Mouse (Mus musculus): Measurements from ENCODE around the gene Slc26a1. TPM values are rescaled to one million over a fixed set of nuclear protein-coding genes. Genes with fewer than 3 reads are reported as not detected.

The Slc26a1 gene
- total RNA-seq, 2 experiments from 2014 or later = not detected

GRCm38 (mm10) chr5:108693872-108694288 is 18.5 kb upstream of the Slc26a1 start:
- DNase-seq = peak; percentile 70 to 84
- intact Hi-C loops (cut with DNase I) = loop anchor here (2.0 kb wide), 1 partner anchor 33 kb away; no protein-coding TSS in a partner anchor

- intact Hi-C loops (cut with DNase I) = loop anchor here (2.0 kb wide), 1 partner anchor 35 kb away; no protein-coding TSS in a partner anchor
- peak; percentile 45 to 53 for DNase-seq
These were observed 16.9 kb upstream of the Slc26a1 start, which contains the start of gene Fgfrl1 for GRCm38 (mm10) chr5:108692271-108692670. Gene Fgfrl1, plus strand, starts transcription at chr5:108692382.

GRCm38 (mm10) chr5:108691152-108691551 is 15.8 kb upstream of the Slc26a1 start:
- intact Hi-C loops (cut with DNase I) = no loop called here
- DNase-seq = no peak

- no peak for DNase-seq
- intact Hi-C loops (cut with DNase I) = no loop called here
These were observed 13.7 kb upstream of the Slc26a1 start for GRCm38 (mm10) chr5:108689091-108689490.

GRCm38 (mm10) chr5:108680871-108681270 is 5.5 kb upstream of the Slc26a1 start:
- DNase-seq = no peak
- intact Hi-C loops (cut with DNase I) = no loop called here

- DNase-seq = no peak
- intact Hi-C loops (cut with DNase I) = no loop called here
These were observed 4.5 kb upstream of the Slc26a1 start for GRCm38 (mm10) chr5:108679909-108680308.

GRCm38 (mm10) chr5:108678296-108678854 is 3.0 kb upstream of the Slc26a1 start:
- intact Hi-C loops (cut with DNase I) = no loop called here
- DNase-seq = no peak

GRCm38 (mm10) chr5:108677605-108678295 is 2.4 kb upstream of the Slc26a1 start:
- no peak for DNase-seq
- intact Hi-C loops (cut with DNase I) = no loop called here

GRCm38 (mm10) chr5:108676772-108677498 is 1.6 kb upstream of the Slc26a1 start:
- intact Hi-C loops (cut with DNase I) = no loop called here
- DNase-seq = no peak

- intact Hi-C loops (cut with DNase I) = no loop called here
- no peak for DNase-seq
These were observed 745 bp downstream of the Slc26a1 start for GRCm38 (mm10) chr5:108674624-108675023.

- intact Hi-C loops (cut with DNase I) = no loop called here
- DNase-seq = no peak
These were observed 3.6 kb downstream of the Slc26a1 start for GRCm38 (mm10) chr5:108671757-108672156.

GRCm38 (mm10) chr5:108670785-108671184 is 4.6 kb downstream of the Slc26a1 start:
- no peak for DNase-seq
- intact Hi-C loops (cut with DNase I) = no loop called here

- DNase-seq = no peak
- intact Hi-C loops (cut with DNase I) = no loop called here
These were observed 5.4 kb downstream of the Slc26a1 start for GRCm38 (mm10) chr5:108669986-108670385.

- intact Hi-C loops (cut with DNase I) = no loop called here
These were observed 6.1 kb downstream of the Slc26a1 start, which contains the start of gene Dgkq for GRCm38 (mm10) chr5:108668977-108669936. Gene Dgkq, minus strand, starts transcription at chr5:108669672.

GRCm38 (mm10) chr5:108668387-108668932 is 6.9 kb downstream of the Slc26a1 start:
- no peak for DNase-seq
- intact Hi-C loops (cut with DNase I) = no loop called here

More at GRCm38 (mm10) chr5:108668977-108669936, 6.1 kb downstream of the Slc26a1 start, which contains the start of gene Dgkq:
- peak; percentile 88 to 90 for DNase-seq

- intact Hi-C loops (cut with DNase I) = no loop called here
- no peak for DNase-seq
These were observed 8.0 kb downstream of the Slc26a1 start for GRCm38 (mm10) chr5:108667370-108667769.

GRCm38 (mm10) chr5:108665066-108665465 is 10.3 kb downstream of the Slc26a1 start:
- intact Hi-C loops (cut with DNase I) = no loop called here
- no peak for DNase-seq

- no peak for DNase-seq
- intact Hi-C loops (cut with DNase I) = no loop called here
These were observed 12.6 kb downstream of the Slc26a1 start for GRCm38 (mm10) chr5:108662772-108663171.

GRCm38 (mm10) chr5:108660632-108661268 is 14.6 kb downstream of the Slc26a1 start:
- intact Hi-C loops (cut with DNase I) = no loop called here
- DNase-seq = peak; percentile 84 to 88

All from gastrocnemius, postnatal 36 days (tissue).